ENCODE assay signal across 24 mouse cellular contexts in the genomic region with DNA sequence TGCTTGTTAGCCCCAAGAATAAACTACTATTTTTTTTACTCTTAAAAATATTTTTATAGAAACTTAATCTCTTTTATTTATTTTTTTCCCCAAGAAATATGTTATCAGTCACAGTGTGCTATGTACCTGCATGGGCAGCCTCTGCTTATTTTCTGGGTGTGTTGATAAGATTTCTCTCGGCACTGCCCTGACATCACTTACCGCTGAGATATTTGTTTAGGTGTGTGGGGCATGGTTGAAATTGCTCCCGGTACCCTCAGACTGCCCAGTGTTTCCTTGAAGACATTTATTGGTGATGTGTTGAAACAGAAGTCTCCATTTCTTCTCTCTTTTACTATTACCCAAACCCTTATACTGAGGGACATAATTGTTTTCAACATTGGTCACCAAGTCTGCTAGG. TPM values are rescaled to one million over a fixed set of nuclear protein-coding genes. Genes with fewer than 3 reads are reported as not detected.
DNase-seq lines count a peak whose midpoint lies in the region; ATAC-seq and TF ChIP-seq lines count a peak whose summit lies in the region.
"Had no signal": no experiment of that assay in that cellular context is flagged by ENCODE, and none has a peak within 500 bp of the region (broad histone marks: within the 10 kb centered on the region; RNA-seq: fewer than 3 reads in every experiment).

No protein-coding gene starts in this region.

- TF ChIP-seq EP300 in stomach, postnatal 0 days (optimal IDR thresholded peaks at IDR 0.05) = no peak

- H3K4me1 ChIP-seq in intestine, embryonic 14.5 days (replicated peaks; ENCODE audit: control insufficient read depth, insufficient read depth, low read length) = no peaks in the 10 kb centered on the region
- no peaks in the 10 kb centered on the region for H3K4me1 ChIP-seq in intestine, embryonic 15.5 days (replicated peaks)
- no peaks in the 10 kb centered on the region for H3K4me1 ChIP-seq in midbrain, embryonic 11.5 days (ENCODE audit: control insufficient read depth, insufficient read depth, low read length)
- no peaks in the 10 kb centered on the region for H3K4me1 ChIP-seq in midbrain, embryonic 13.5 days (replicated peaks)
- no peaks in the 10 kb centered on the region for H3K4me1 ChIP-seq in stomach, embryonic 15.5 days
- no peaks in the 10 kb centered on the region for H3K4me1 ChIP-seq in stomach, postnatal 0 days (replicated peaks; ENCODE audit: control insufficient read depth, insufficient read depth)
- H3K4me1 ChIP-seq in forebrain, embryonic 11.5 days (replicated peaks; ENCODE audit: control insufficient read depth, insufficient read depth, low read length) = no peaks in the 10 kb centered on the region
- H3K4me1 ChIP-seq: embryonic facial prominence, embryonic 13.5 days; embryonic facial prominence, embryonic 15.5 days; forebrain, embryonic 10.5 days; forebrain, embryonic 13.5 days; forebrain, embryonic 15.5 days had no signal

- TF ChIP-seq CTCF in stomach, postnatal 0 days (IDR thresholded peaks at IDR 0.05; ENCODE audit: low read depth) = no peak

- H3K9ac ChIP-seq in intestine, embryonic 14.5 days (ENCODE audit: low read length) = no peak overlapping the region
- H3K9ac ChIP-seq in intestine, embryonic 15.5 days = no peak overlapping the region
- H3K9ac ChIP-seq in midbrain, embryonic 11.5 days (ENCODE audit: low read length) = no peak overlapping the region
- H3K9ac ChIP-seq in midbrain, embryonic 13.5 days (replicated peaks) = no peak overlapping the region
- no peak overlapping the region for H3K9ac ChIP-seq in stomach, embryonic 15.5 days
- H3K9ac ChIP-seq in stomach, postnatal 0 days (ENCODE audit: low read length) = no peak overlapping the region
- no peak overlapping the region for H3K9ac ChIP-seq in forebrain, embryonic 11.5 days (ENCODE audit: low read length)
- H3K9ac ChIP-seq: embryonic facial prominence, embryonic 13.5 days; embryonic facial prominence, embryonic 15.5 days; forebrain, embryonic 13.5 days; forebrain, embryonic 15.5 days had no signal

- H3K4me2 ChIP-seq in intestine, embryonic 14.5 days (ENCODE audit: low read length) = no peak overlapping the region
- H3K4me2 ChIP-seq in intestine, embryonic 15.5 days (replicated peaks) = no peak overlapping the region
- no peak overlapping the region for H3K4me2 ChIP-seq in midbrain, embryonic 11.5 days
- H3K4me2 ChIP-seq in midbrain, embryonic 13.5 days (replicated peaks) = no peak overlapping the region
- H3K4me2 ChIP-seq in stomach, embryonic 15.5 days = no peak overlapping the region
- no peak overlapping the region for H3K4me2 ChIP-seq in stomach, postnatal 0 days (replicated peaks; ENCODE audit: low read depth)
- H3K4me2 ChIP-seq in forebrain, embryonic 11.5 days (ENCODE audit: low read depth, low read length, severe bottlenecking) = no peak overlapping the region
- H3K4me2 ChIP-seq: embryonic facial prominence, embryonic 13.5 days; embryonic facial prominence, embryonic 15.5 days; forebrain, embryonic 13.5 days; forebrain, embryonic 15.5 days had no signal

- peak; percentile 23 for DNase-seq in intestine, embryonic 14.5 days (ENCODE audit: low spot score)
- DNase-seq in midbrain, embryonic 11.5 days (ENCODE audit: low spot score, missing footprints) = peak; percentile 26
- DNase-seq in stomach, postnatal 0 days (ENCODE audit: low spot score) = peak; percentile 60
- no peak for DNase-seq in forebrain, embryonic 11.5 days (ENCODE audit: low spot score)
- DNase-seq in kidney, postnatal 14 days = no peak
- DNase-seq: adrenal gland, adult 2 months; adrenal gland, postnatal 10 days; adrenal gland, postnatal 25 days; cerebellum, adult 11 months; cerebellum, adult 18-20 months; cerebellum, adult 8-10 months; cerebellum, adult 9-11 months; cerebellum, postnatal 14 days; cerebellum, postnatal 36 days; embryo, embryonic 11 days had no signal

- H3K36me3 ChIP-seq in intestine, embryonic 14.5 days (ENCODE audit: control insufficient read depth, insufficient read depth, low read length) = peaks cover 85% of the 10 kb centered on the region
- H3K36me3 ChIP-seq in intestine, embryonic 15.5 days = peaks cover 27% of the 10 kb centered on the region
- no peaks in the 10 kb centered on the region; the same call in 1 of the 2 replicates for H3K36me3 ChIP-seq in midbrain, embryonic 11.5 days (ENCODE audit: control insufficient read depth, insufficient read depth, low read length)
- no peaks in the 10 kb centered on the region for H3K36me3 ChIP-seq in midbrain, embryonic 13.5 days
- peaks cover 10% of the 10 kb centered on the region; the same call in 1 of the 2 replicates for H3K36me3 ChIP-seq in stomach, embryonic 15.5 days
- H3K36me3 ChIP-seq in stomach, postnatal 0 days (ENCODE audit: control insufficient read depth, insufficient read depth, low read length) = peaks cover 26% of the 10 kb centered on the region
- H3K36me3 ChIP-seq in forebrain, embryonic 11.5 days (ENCODE audit: control insufficient read depth, insufficient read depth, low read length) = no peaks in the 10 kb centered on the region
- H3K36me3 ChIP-seq: forebrain, embryonic 15.5 days had no signal

- no peak overlapping the region for H3K4me3 ChIP-seq in intestine, embryonic 14.5 days (ENCODE audit: low read depth, low read length)
- H3K4me3 ChIP-seq in intestine, embryonic 15.5 days (replicated peaks) = no peak overlapping the region
- H3K4me3 ChIP-seq in midbrain, embryonic 11.5 days (ENCODE audit: low read depth, low read length) = no peak overlapping the region
- no peak overlapping the region for H3K4me3 ChIP-seq in midbrain, embryonic 13.5 days (replicated peaks)
- no peak overlapping the region for H3K4me3 ChIP-seq in stomach, embryonic 15.5 days (replicated peaks)
- H3K4me3 ChIP-seq in stomach, postnatal 0 days (ENCODE audit: low read depth, low read length) = no peak overlapping the region
- H3K4me3 ChIP-seq in forebrain, embryonic 11.5 days (ENCODE audit: low read depth, low read length) = no peak overlapping the region
- H3K4me3 ChIP-seq: embryonic facial prominence, embryonic 13.5 days; embryonic facial prominence, embryonic 15.5 days; erythroblast, embryonic 14.5 days; forebrain, embryonic 10.5 days; forebrain, embryonic 13.5 days; forebrain, embryonic 15.5 days had no signal

- no peak overlapping the region for H3K27ac ChIP-seq in intestine, embryonic 14.5 days (ENCODE audit: low read depth)
- no peak overlapping the region for H3K27ac ChIP-seq in intestine, embryonic 15.5 days
- H3K27ac ChIP-seq in midbrain, embryonic 11.5 days (ENCODE audit: low read depth, low read length) = no peak overlapping the region
- no peak overlapping the region for H3K27ac ChIP-seq in midbrain, embryonic 13.5 days
- H3K27ac ChIP-seq in stomach, embryonic 15.5 days = no peak overlapping the region
- peak overlapping the region; percentile 63; the same call in 1 of the 2 replicates for H3K27ac ChIP-seq in stomach, postnatal 0 days (replicated peaks)
- no peak overlapping the region for H3K27ac ChIP-seq in forebrain, embryonic 11.5 days (ENCODE audit: low read depth, low read length)
- H3K27ac ChIP-seq: embryonic facial prominence, embryonic 13.5 days; embryonic facial prominence, embryonic 15.5 days; forebrain, embryonic 10.5 days; forebrain, embryonic 13.5 days; forebrain, embryonic 15.5 days had no signal

- 69% methylated on average over 3 of the region's 3 CpGs for WGBS in intestine, embryonic 14.5 days
- 59% methylated on average over 3 of the region's 3 CpGs for WGBS in intestine, embryonic 15.5 days
- 88% methylated on average over 3 of the region's 3 CpGs for WGBS in midbrain, embryonic 11.5 days
- 89% methylated on average over 3 of the region's 3 CpGs for WGBS in midbrain, embryonic 13.5 days
- WGBS in stomach, embryonic 15.5 days = 57% methylated on average over 3 of the region's 3 CpGs
- WGBS in stomach, postnatal 0 days = 59% methylated on average over 3 of the region's 3 CpGs
- 96% methylated on average over 3 of the region's 3 CpGs for WGBS in forebrain, embryonic 11.5 days

- no peaks in the 10 kb centered on the region for H3K27me3 ChIP-seq in intestine, embryonic 14.5 days (replicated peaks; ENCODE audit: control insufficient read depth, insufficient read depth, low read length)
- H3K27me3 ChIP-seq in intestine, embryonic 15.5 days (replicated peaks) = no peaks in the 10 kb centered on the region
- no peaks in the 10 kb centered on the region for H3K27me3 ChIP-seq in midbrain, embryonic 11.5 days (ENCODE audit: control insufficient read depth, insufficient read depth, low read length)
- no peaks in the 10 kb centered on the region for H3K27me3 ChIP-seq in midbrain, embryonic 13.5 days
- no peaks in the 10 kb centered on the region for H3K27me3 ChIP-seq in stomach, embryonic 15.5 days (replicated peaks)
- H3K27me3 ChIP-seq in stomach, postnatal 0 days (ENCODE audit: control insufficient read depth, insufficient read depth, low read length) = no peaks in the 10 kb centered on the region
- no peaks in the 10 kb centered on the region for H3K27me3 ChIP-seq in forebrain, embryonic 11.5 days (ENCODE audit: control insufficient read depth, insufficient read depth, low read length)
- H3K27me3 ChIP-seq: embryonic facial prominence, embryonic 13.5 days; embryonic facial prominence, embryonic 15.5 days; forebrain, embryonic 13.5 days; forebrain, embryonic 15.5 days had no signal

- no peak for ATAC-seq in intestine, embryonic 14.5 days (replicated peaks; ENCODE audit: low FRiP score, low TSS enrichment, low read depth)
- ATAC-seq in intestine, embryonic 15.5 days = no peak
- ATAC-seq in midbrain, embryonic 11.5 days (ENCODE audit: low FRiP score) = no peak
- ATAC-seq in midbrain, embryonic 13.5 days = no peak
- ATAC-seq in stomach, embryonic 15.5 days (ENCODE audit: insufficient read depth, low FRiP score, low read depth) = peak; percentile 82
- peak; percentile 89 for ATAC-seq in stomach, postnatal 0 days (ENCODE audit: low FRiP score, low TSS enrichment)
- no peak for ATAC-seq in forebrain, embryonic 11.5 days (replicated peaks; ENCODE audit: low FRiP score)
- ATAC-seq: forebrain, embryonic 13.5 days; forebrain, embryonic 15.5 days had no signal

- H3K9me3 ChIP-seq in intestine, embryonic 14.5 days (ENCODE audit: control insufficient read depth, low read length) = no peaks in the 10 kb centered on the region
- H3K9me3 ChIP-seq in intestine, embryonic 15.5 days = no peaks in the 10 kb centered on the region
- H3K9me3 ChIP-seq in midbrain, embryonic 11.5 days (ENCODE audit: control insufficient read depth, low read length) = no peaks in the 10 kb centered on the region
- no peaks in the 10 kb centered on the region for H3K9me3 ChIP-seq in midbrain, embryonic 13.5 days
- no peaks in the 10 kb centered on the region for H3K9me3 ChIP-seq in stomach, embryonic 15.5 days
- H3K9me3 ChIP-seq in stomach, postnatal 0 days (ENCODE audit: control insufficient read depth, low read length) = no peaks in the 10 kb centered on the region
- no peaks in the 10 kb centered on the region for H3K9me3 ChIP-seq in forebrain, embryonic 11.5 days (ENCODE audit: control insufficient read depth, low read length)
- H3K9me3 ChIP-seq: embryonic facial prominence, embryonic 13.5 days; embryonic facial prominence, embryonic 15.5 days; forebrain, embryonic 10.5 days; forebrain, embryonic 13.5 days; forebrain, embryonic 15.5 days had no signal

RNA-seq across cellular contexts. Expression of a gene that starts 7.6 kb away (rescaled TPM):
- 1.8 and 2.5 TPM in 2 replicates for polyA plus RNA-seq in intestine, embryonic 14.5 days (2014; fragmentation: Nextera tagmentation; extraction: Ambion mirVana)
- polyA plus RNA-seq in intestine, embryonic 15.5 days (2015; fragmentation: Nextera tagmentation; extraction: Ambion mirVana) = 5.7 and 6.7 TPM in 2 replicates
- 0.55 and 0.88 TPM in 2 replicates for polyA plus RNA-seq in midbrain, embryonic 11.5 days (2014; fragmentation: Nextera tagmentation; extraction: Ambion mirVana)
- 0.70 and 1.0 TPM in 2 replicates for polyA plus RNA-seq in midbrain, embryonic 13.5 days (2015; fragmentation: Nextera tagmentation; extraction: Ambion mirVana)
- polyA plus RNA-seq in stomach, embryonic 15.5 days (2015; fragmentation: Nextera tagmentation; extraction: Ambion mirVana) = 2.6 and 3.2 TPM in 2 replicates
- polyA plus RNA-seq in stomach, postnatal 0 days (2015; fragmentation: Nextera tagmentation; extraction: Ambion mirVana) = 173 and 196 TPM in 2 replicates
- 1.3 and 1.5 TPM in 2 replicates for polyA plus RNA-seq in forebrain, embryonic 11.5 days (2014; fragmentation: Nextera tagmentation; extraction: Ambion mirVana)
- polyA plus RNA-seq: erythroblast, embryonic 14.5 days had no signal

RNA-seq across cellular contexts. Expression of a gene that starts 17.8 kb away (rescaled TPM):
- polyA plus RNA-seq in intestine, embryonic 14.5 days (2014; fragmentation: Nextera tagmentation; extraction: Ambion mirVana) = 149 TPM in 2 replicates
- 149 and 153 TPM in 2 replicates for polyA plus RNA-seq in intestine, embryonic 15.5 days (2015; fragmentation: Nextera tagmentation; extraction: Ambion mirVana)
- 88.1 and 97.8 TPM in 2 replicates for polyA plus RNA-seq in midbrain, embryonic 11.5 days (2014; fragmentation: Nextera tagmentation; extraction: Ambion mirVana)
- polyA plus RNA-seq in midbrain, embryonic 13.5 days (2015; fragmentation: Nextera tagmentation; extraction: Ambion mirVana) = 74.7 and 89.0 TPM in 2 replicates
- 124 and 125 TPM in 2 replicates for polyA plus RNA-seq in stomach, embryonic 15.5 days (2015; fragmentation: Nextera tagmentation; extraction: Ambion mirVana)
- 101 and 107 TPM in 2 replicates for polyA plus RNA-seq in stomach, postnatal 0 days (2015; fragmentation: Nextera tagmentation; extraction: Ambion mirVana)
- 104 and 108 TPM in 2 replicates for polyA plus RNA-seq in forebrain, embryonic 11.5 days (2014; fragmentation: Nextera tagmentation; extraction: Ambion mirVana)

Comparison
In these comparisons a context has a peak if more than half of its experiments do, and no peak if none do; other contexts are left out.
1. RNA of a gene that starts 7.6 kb away (polyA plus RNA-seq): 173 to 196 TPM in stomach, postnatal 0 days; 5.7 to 6.7 TPM in intestine, embryonic 15.5 days, 2.6 to 3.2 TPM in stomach, embryonic 15.5 days, 1.8 to 2.5 TPM in intestine, embryonic 14.5 days, 1.3 to 1.5 TPM in forebrain, embryonic 11.5 days, 0.70 to 1.0 TPM in midbrain, embryonic 13.5 days and 0.55 to 0.88 TPM in midbrain, embryonic 11.5 days; every median in the first group is over 10 times any median in the second.
2. ATAC-seq: peak in stomach, embryonic 15.5 days (single experiment) and stomach, postnatal 0 days (single experiment); none in intestine, embryonic 14.5 days (single experiment), intestine, embryonic 15.5 days (single experiment), midbrain, embryonic 11.5 days (single experiment), midbrain, embryonic 13.5 days (single experiment) and forebrain, embryonic 11.5 days (single experiment).
3. DNase-seq: peak in intestine, embryonic 14.5 days (single experiment), midbrain, embryonic 11.5 days (single experiment) and stomach, postnatal 0 days (single experiment); none in forebrain, embryonic 11.5 days (single experiment) and kidney, postnatal 14 days (single experiment).